Mouse (Mus musculus): ENCODE results near the gene Gprc5c.

GRCm38 (mm10) chr11:114844464-114845220 is 6.3 kb upstream of the Gprc5c start:
- no peak for TF ChIP-seq CTCF (IDR thresholded peaks at IDR 0.05; ENCODE audit: low read depth)
- no peak for TF ChIP-seq EP300 (IDR thresholded peaks at IDR 0.05; ENCODE audit: low read depth)

Data from liver, postnatal 0 days (tissue).